Mouse (Mus musculus): Measurements from ENCODE around the gene Pdlim7. TPM values are rescaled to one million over a fixed set of nuclear protein-coding genes. Genes with fewer than 3 reads are reported as not detected.

The Pdlim7 gene
- polyA plus RNA-seq, 1 experiment from 2014 or later, result 146 TPM

- Histone ChIP-seq H3K9ac (peak overlapping the region; percentile 84), H3K9me3 (no peaks in the 10 kb centered on the region), H3K4me2 (peak overlapping the region; percentile 98), H3K36me3 (peaks cover 29% of the 10 kb centered on the region), H3K4me1 (replicated peaks) (peaks cover 36% of the 10 kb centered on the region), H3K27ac (peak overlapping the region; percentile 86), H3K27me3 (peaks cover 10% of the 10 kb centered on the region), H3K4me3 (peak overlapping the region; percentile 78)
- 3% methylated on average over 25 of the region's 25 CpGs for WGBS
- peak; percentile 40; the same call in 1 of the 2 replicates for ATAC-seq (ENCODE audit: low FRiP score)
Observed at GRCm38 (mm10) chr13:55512379-55513031, 971 bp downstream of the Pdlim7 start.

- Histone ChIP-seq H3K4me1 (replicated peaks) (peaks cover 36% of the 10 kb centered on the region), H3K9ac (peak overlapping the region; percentile 84), H3K36me3 (peaks cover 40% of the 10 kb centered on the region), H3K27me3 (peaks cover 10% of the 10 kb centered on the region), H3K9me3 (no peaks in the 10 kb centered on the region), H3K4me3 (peak overlapping the region; percentile 78), H3K27ac (peak overlapping the region; percentile 80), H3K4me2 (peak overlapping the region; percentile 98)
- 46% methylated on average over 5 of the region's 5 CpGs for WGBS
- no peak for ATAC-seq (ENCODE audit: low FRiP score)
Observed at GRCm38 (mm10) chr13:55511492-55511861, 2.0 kb downstream of the Pdlim7 start.

GRCm38 (mm10) chr13:55510668-55511491, 2.6 kb downstream of the Pdlim7 start:
- 18% methylated on average over 6 of the region's 6 CpGs for WGBS
- no peaks in the 10 kb centered on the region for H3K9me3 ChIP-seq
- H3K4me3 ChIP-seq, result peak overlapping the region; percentile 78; the same call in 1 of the 2 replicates
- peaks cover 36% of the 10 kb centered on the region for H3K4me1 ChIP-seq (replicated peaks)
- peak overlapping the region; percentile 80 for H3K27ac ChIP-seq
- ATAC-seq (ENCODE audit: low FRiP score), result peak; percentile 26
- H3K9ac ChIP-seq, result peak overlapping the region; percentile 55
- H3K4me2 ChIP-seq, result peak overlapping the region; percentile 98
- peaks cover 46% of the 10 kb centered on the region for H3K36me3 ChIP-seq
- H3K27me3 ChIP-seq, result peaks cover 10% of the 10 kb centered on the region

GRCm38 (mm10) chr13:55510332-55510667, 3.2 kb downstream of the Pdlim7 start:
- H3K9me3 ChIP-seq, result no peaks in the 10 kb centered on the region
- no peak overlapping the region for H3K4me3 ChIP-seq
- H3K9ac ChIP-seq, result peak overlapping the region; percentile 55; the same call in 1 of the 2 replicates
- no peak overlapping the region; the same call in 1 of the 2 replicates for H3K4me2 ChIP-seq
- WGBS, result 36% methylated on average over 3 of the region's 3 CpGs
- ATAC-seq (ENCODE audit: low FRiP score), result 0 out of 2 replicates have a peak, but pooled peaks have one; percentile 0
- H3K27ac ChIP-seq, result peak overlapping the region; percentile 19; the same call in 1 of the 2 replicates
- peaks cover 36% of the 10 kb centered on the region for H3K4me1 ChIP-seq (replicated peaks)
- H3K27me3 ChIP-seq, result peaks cover 7% of the 10 kb centered on the region
- peaks cover 52% of the 10 kb centered on the region for H3K36me3 ChIP-seq

GRCm38 (mm10) chr13:55508531-55508930, 4.9 kb downstream of the Pdlim7 start:
- WGBS, result 93% methylated on average over 10 of the region's 10 CpGs
- no peak overlapping the region for H3K4me2 ChIP-seq
- H3K4me1 ChIP-seq (replicated peaks), result peaks cover 31% of the 10 kb centered on the region
- H3K27me3 ChIP-seq, result no peaks in the 10 kb centered on the region
- H3K4me3 ChIP-seq, result no peak overlapping the region
- H3K27ac ChIP-seq, result no peak overlapping the region
- H3K9ac ChIP-seq, result no peak overlapping the region
- ATAC-seq (ENCODE audit: low FRiP score), result no peak
- peaks cover 69% of the 10 kb centered on the region for H3K36me3 ChIP-seq
- no peaks in the 10 kb centered on the region for H3K9me3 ChIP-seq

- Histone ChIP-seq H3K27ac (no peak overlapping the region; the same call in 1 of the 2 replicates), H3K27me3 (no peaks in the 10 kb centered on the region), H3K36me3 (peaks cover 76% of the 10 kb centered on the region), H3K4me3 (no peak overlapping the region), H3K9ac (no peak overlapping the region), H3K4me2 (no peak overlapping the region), H3K4me1 (replicated peaks) (peaks cover 31% of the 10 kb centered on the region), H3K9me3 (no peaks in the 10 kb centered on the region)
- no peak for ATAC-seq (ENCODE audit: low FRiP score)
- WGBS, result 62% methylated on average over 11 of the region's 11 CpGs
Observed at GRCm38 (mm10) chr13:55507877-55508276, 5.6 kb downstream of the Pdlim7 start.

- Histone ChIP-seq H3K9ac (no peak overlapping the region), H3K36me3 (peaks cover 87% of the 10 kb centered on the region), H3K4me2 (no peak overlapping the region), H3K4me1 (replicated peaks) (peaks cover 19% of the 10 kb centered on the region), H3K27me3 (no peaks in the 10 kb centered on the region), H3K27ac (no peak overlapping the region), H3K9me3 (no peaks in the 10 kb centered on the region), H3K4me3 (no peak overlapping the region)
- WGBS, result 93% methylated on average over 10 of the region's 10 CpGs
- ATAC-seq (ENCODE audit: low FRiP score), result no peak
Observed at GRCm38 (mm10) chr13:55506697-55507096, 6.8 kb downstream of the Pdlim7 start.

GRCm38 (mm10) chr13:55505810-55506209, 7.7 kb downstream of the Pdlim7 start:
- 92% methylated on average over 9 of the region's 9 CpGs for WGBS
- Histone ChIP-seq H3K27ac (no peak overlapping the region), H3K9ac (no peak overlapping the region), H3K9me3 (no peaks in the 10 kb centered on the region), H3K27me3 (no peaks in the 10 kb centered on the region), H3K4me2 (no peak overlapping the region), H3K4me1 (replicated peaks) (peaks cover 10% of the 10 kb centered on the region), H3K36me3 (peaks cover 95% of the 10 kb centered on the region), H3K4me3 (no peak overlapping the region)
- no peak for ATAC-seq (ENCODE audit: low FRiP score)

- H3K4me3 ChIP-seq, result no peak overlapping the region
- H3K4me2 ChIP-seq, result no peak overlapping the region
- no peaks in the 10 kb centered on the region for H3K4me1 ChIP-seq (replicated peaks)
- no peak for ATAC-seq (ENCODE audit: low FRiP score)
- no peaks in the 10 kb centered on the region for H3K9me3 ChIP-seq
- H3K27ac ChIP-seq, result no peak overlapping the region
- peaks cover 95% of the 10 kb centered on the region for H3K36me3 ChIP-seq
- no peak overlapping the region for H3K9ac ChIP-seq
- 80% methylated on average over 5 of the region's 5 CpGs for WGBS
- H3K27me3 ChIP-seq, result no peaks in the 10 kb centered on the region
Observed at GRCm38 (mm10) chr13:55504390-55504789, 9.1 kb downstream of the Pdlim7 start.

GRCm38 (mm10) chr13:55502405-55502804, 11.1 kb downstream of the Pdlim7 start:
- no peak overlapping the region for H3K4me2 ChIP-seq
- peaks cover 7% of the 10 kb centered on the region; the same call in 1 of the 2 replicates for H3K4me1 ChIP-seq (replicated peaks)
- ATAC-seq (ENCODE audit: low FRiP score), result no peak
- no peak overlapping the region for H3K9ac ChIP-seq
- H3K27ac ChIP-seq, result no peak overlapping the region
- peaks cover 91% of the 10 kb centered on the region for H3K36me3 ChIP-seq
- H3K4me3 ChIP-seq, result no peak overlapping the region
- no peaks in the 10 kb centered on the region for H3K27me3 ChIP-seq
- 93% methylated on average over 8 of the region's 8 CpGs for WGBS
- H3K9me3 ChIP-seq, result no peaks in the 10 kb centered on the region

- ATAC-seq (ENCODE audit: low FRiP score), result no peak
- H3K27me3 ChIP-seq, result no peaks in the 10 kb centered on the region
- H3K36me3 ChIP-seq, result peaks cover 73% of the 10 kb centered on the region
- WGBS, result 85% methylated on average over 10 of the region's 10 CpGs
- H3K9me3 ChIP-seq, result no peaks in the 10 kb centered on the region
- no peak overlapping the region for H3K4me3 ChIP-seq
- peaks cover 20% of the 10 kb centered on the region for H3K4me1 ChIP-seq (replicated peaks)
- no peak overlapping the region for H3K27ac ChIP-seq
- no peak overlapping the region for H3K4me2 ChIP-seq
- no peak overlapping the region for H3K9ac ChIP-seq
Observed at GRCm38 (mm10) chr13:55500575-55500974, 12.9 kb downstream of the Pdlim7 start.

GRCm38 (mm10) chr13:55498906-55499305, 14.6 kb downstream of the Pdlim7 start:
- H3K9ac ChIP-seq, result no peak overlapping the region
- H3K27me3 ChIP-seq, result no peaks in the 10 kb centered on the region
- no peak overlapping the region for H3K27ac ChIP-seq
- no peak overlapping the region for H3K4me2 ChIP-seq
- ATAC-seq (ENCODE audit: low FRiP score), result no peak
- 49% methylated on average over 11 of the region's 11 CpGs for WGBS
- no peaks in the 10 kb centered on the region for H3K9me3 ChIP-seq
- no peak overlapping the region for H3K4me3 ChIP-seq
- H3K36me3 ChIP-seq, result peaks cover 56% of the 10 kb centered on the region
- H3K4me1 ChIP-seq (replicated peaks), result peaks cover 35% of the 10 kb centered on the region

Data from hindbrain, embryonic 13.5 days (tissue).